Mouse (Mus musculus) MN1 (cell line): ENCODE measurements at regions not wholly inside any gene's neighbourhood (a gene's known extent, or its start where the extent isn't known, plus 50 kb on each side); places are given as distances from the start of the nearest gene placed in this dataset.
A peak's percentile ranks its signal among the peaks of the same experiment; 100 is the strongest.
"Not testable (repeated sequence)": the region's sequence is repeated elsewhere in the genome, so short reads cannot be mapped to it uniquely, and the experiment has no call there.

Experiments
- DNase-seq: peaks from one replicate; pipeline ENCODE4 v3.0.0-alpha.2; 2016; ENCODE audit warnings: low spot score

- DNase-seq, result no peak
These were observed 137.8 kb upstream of the Mad2l1 start for GRCm38 (mm10) chr6:66397411-66397810.

- DNase-seq, result no peak
These were observed 136.5 kb upstream of the Mad2l1 start for GRCm38 (mm10) chr6:66398674-66399073.

GRCm38 (mm10) chr6:66399091-66399755 lies 136.0 kb upstream of the Mad2l1 start:
- no peak for DNase-seq

GRCm38 (mm10) chr6:66401468-66401867 lies 133.7 kb upstream of the Mad2l1 start:
- no peak for DNase-seq

- DNase-seq, result no peak
These were observed 133.2 kb upstream of the Mad2l1 start for GRCm38 (mm10) chr6:66401868-66402440.

- no peak for DNase-seq
These were observed 120.4 kb upstream of the Mad2l1 start for GRCm38 (mm10) chr6:66414822-66415221.

GRCm38 (mm10) chr6:66419452-66420041 lies 115.6 kb upstream of the Mad2l1 start:
- no peak for DNase-seq

GRCm38 (mm10) chr6:66428370-66428769 lies 106.8 kb upstream of the Mad2l1 start:
- DNase-seq, result no peak

- DNase-seq, result not testable (repeated sequence)
These were observed 84.8 kb upstream of the Mad2l1 start for GRCm38 (mm10) chr6:66450408-66450807.

- no peak for DNase-seq
These were observed 77.0 kb upstream of the Mad2l1 start for GRCm38 (mm10) chr6:66458172-66458571.

GRCm38 (mm10) chr6:66464540-66464939 lies 70.7 kb upstream of the Mad2l1 start:
- DNase-seq, result no peak

- no peak for DNase-seq
These were observed 69.9 kb upstream of the Mad2l1 start for GRCm38 (mm10) chr6:66465137-66465853.

- peak; percentile 11 for DNase-seq
These were observed 68.4 kb upstream of the Mad2l1 start for GRCm38 (mm10) chr6:66466757-66467156.

- DNase-seq, result no peak
These were observed 64.5 kb upstream of the Mad2l1 start for GRCm38 (mm10) chr6:66470627-66471249.

- no peak for DNase-seq
These were observed 63.4 kb upstream of the Mad2l1 start for GRCm38 (mm10) chr6:66471786-66472185.

- DNase-seq, result no peak
These were observed 62.5 kb upstream of the Mad2l1 start for GRCm38 (mm10) chr6:66472697-66473096.

GRCm38 (mm10) chr6:66477575-66477974 lies 57.6 kb upstream of the Mad2l1 start:
- no peak for DNase-seq

GRCm38 (mm10) chr6:66478326-66478964 lies 56.7 kb upstream of the Mad2l1 start:
- DNase-seq, result no peak

GRCm38 (mm10) chr6:66479576-66479975 lies 55.6 kb upstream of the Mad2l1 start:
- DNase-seq, result no peak

- DNase-seq, result no peak
These were observed 55.0 kb upstream of the Mad2l1 start for GRCm38 (mm10) chr6:66480207-66480606.

- DNase-seq, result no peak
These were observed 52.4 kb upstream of the Mad2l1 start for GRCm38 (mm10) chr6:66482797-66483196.
